Mouse (Mus musculus): ENCODE data around the gene Hes5. TPM values are rescaled to one million over a fixed set of nuclear protein-coding genes. Genes with fewer than 3 reads are reported as not detected.

Hes5 gene
- total RNA-seq, 1 experiment from 2014 or later, result 1.4 TPM

DNA sequence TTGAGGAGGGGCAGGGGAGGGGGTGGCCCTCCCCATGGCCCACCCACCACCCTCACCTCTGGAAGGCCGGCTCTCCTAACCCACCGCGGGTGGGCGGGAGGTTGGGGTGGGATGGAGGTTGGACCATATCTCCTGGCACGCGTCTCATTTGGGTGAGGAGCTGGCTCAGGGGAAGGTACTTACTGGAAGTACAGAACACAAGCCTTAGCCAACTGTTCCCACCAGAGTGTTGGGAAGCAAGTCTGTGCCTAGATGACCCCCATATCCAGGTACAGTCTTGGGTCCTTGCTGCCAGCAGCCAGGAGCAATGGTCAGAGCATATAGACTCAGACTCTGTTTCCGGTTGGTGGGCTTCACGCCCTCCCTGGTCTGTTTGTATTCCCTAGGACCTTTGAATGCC lies 2.1 kb upstream of the Hes5 start:
- ATAC-seq (replicated peaks in 1 of 2; ENCODE audit: insufficient read depth in 1 of 2, low FRiP score in 2 of 2, low TSS enrichment in 1 of 2, low read depth in 1 of 2, poor library complexity in 2 of 2, severe bottlenecking in 2 of 2), result no peak

DNA sequence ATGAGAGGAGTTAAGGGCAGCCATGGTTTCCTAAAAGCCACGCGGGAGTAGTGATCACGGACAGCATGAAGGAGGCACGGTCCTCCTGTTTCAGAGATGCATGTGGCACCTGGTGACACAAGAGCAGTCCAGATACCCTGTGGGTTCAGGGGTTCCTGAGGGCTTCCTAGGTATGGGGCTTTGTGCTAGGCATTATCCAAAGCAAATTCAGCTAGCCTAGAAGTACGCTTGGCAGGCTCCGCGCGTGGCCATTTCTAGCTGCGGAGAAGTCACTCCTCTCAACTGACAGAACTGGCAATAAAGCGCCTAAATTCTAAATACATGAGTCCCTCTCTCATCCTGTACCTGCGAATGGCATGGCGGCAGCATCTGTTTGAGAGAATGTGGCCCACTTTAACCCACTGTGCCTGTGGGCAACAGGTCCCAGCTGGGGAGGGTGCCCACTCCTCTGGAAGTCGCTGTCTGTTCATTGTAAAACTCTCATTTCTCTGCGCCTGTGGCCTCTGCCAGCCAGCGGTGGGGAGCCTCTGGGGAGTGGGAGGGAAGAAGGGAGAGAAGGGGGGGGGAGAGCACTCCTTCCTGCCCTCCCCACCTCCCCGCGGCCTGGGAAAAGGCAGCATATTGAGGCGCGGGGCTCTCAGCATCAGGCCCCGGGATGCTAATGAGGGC lies 568 bp upstream of the Hes5 start:
- ATAC-seq (replicated peaks in 1 of 2; ENCODE audit: insufficient read depth in 1 of 2, low FRiP score in 2 of 2, low TSS enrichment in 1 of 2, low read depth in 1 of 2, poor library complexity in 2 of 2, severe bottlenecking in 2 of 2), result no peak

DNA sequence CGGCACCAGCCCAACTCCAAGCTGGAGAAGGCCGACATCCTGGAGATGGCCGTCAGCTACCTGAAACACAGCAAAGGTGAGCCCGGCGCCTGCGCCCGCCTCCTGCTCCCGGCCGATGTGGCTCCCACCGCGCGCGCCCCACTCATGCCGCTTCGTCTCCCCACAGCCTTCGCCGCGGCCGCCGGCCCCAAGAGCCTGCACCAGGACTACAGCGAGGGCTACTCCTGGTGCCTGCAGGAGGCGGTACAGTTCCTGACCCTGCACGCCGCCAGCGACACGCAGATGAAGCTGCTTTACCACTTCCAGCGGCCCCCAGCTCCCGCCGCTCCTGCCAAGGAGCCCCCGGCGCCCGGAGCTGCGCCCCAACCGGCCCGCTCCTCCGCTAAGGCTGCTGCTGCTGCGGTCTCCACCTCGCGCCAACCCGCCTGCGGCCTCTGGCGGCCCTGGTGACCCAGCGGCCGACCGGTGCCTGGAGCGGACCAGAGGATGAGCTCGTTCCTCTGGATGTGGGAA lies 559 bp downstream of the Hes5 start:
- 0 out of 4 replicates have a peak, but pooled peaks have one; percentile 11 to 13 for ATAC-seq (replicated peaks in 1 of 2; ENCODE audit: insufficient read depth in 1 of 2, low FRiP score in 2 of 2, low TSS enrichment in 1 of 2, low read depth in 1 of 2, poor library complexity in 2 of 2, severe bottlenecking in 2 of 2)

GRCm38 (mm10) chr4:154961911-154962310 lies 1.2 kb downstream of the Hes5 start:
- peak; percentile 71 to 74 for ATAC-seq (replicated peaks in 1 of 2; ENCODE audit: insufficient read depth in 1 of 2, low FRiP score in 2 of 2, low TSS enrichment in 1 of 2, low read depth in 1 of 2, poor library complexity in 2 of 2, severe bottlenecking in 2 of 2)

- ATAC-seq (replicated peaks in 1 of 2; ENCODE audit: insufficient read depth in 1 of 2, low FRiP score in 2 of 2, low TSS enrichment in 1 of 2, low read depth in 1 of 2, poor library complexity in 2 of 2, severe bottlenecking in 2 of 2), result no peak
Measured at GRCm38 (mm10) chr4:154962683-154963082, 2.0 kb downstream of the Hes5 start.

GRCm38 (mm10) chr4:154963190-154963836 lies 2.6 kb downstream of the Hes5 start:
- no peak for ATAC-seq (replicated peaks in 1 of 2; ENCODE audit: insufficient read depth in 1 of 2, low FRiP score in 2 of 2, low TSS enrichment in 1 of 2, low read depth in 1 of 2, poor library complexity in 2 of 2, severe bottlenecking in 2 of 2)

DNA sequence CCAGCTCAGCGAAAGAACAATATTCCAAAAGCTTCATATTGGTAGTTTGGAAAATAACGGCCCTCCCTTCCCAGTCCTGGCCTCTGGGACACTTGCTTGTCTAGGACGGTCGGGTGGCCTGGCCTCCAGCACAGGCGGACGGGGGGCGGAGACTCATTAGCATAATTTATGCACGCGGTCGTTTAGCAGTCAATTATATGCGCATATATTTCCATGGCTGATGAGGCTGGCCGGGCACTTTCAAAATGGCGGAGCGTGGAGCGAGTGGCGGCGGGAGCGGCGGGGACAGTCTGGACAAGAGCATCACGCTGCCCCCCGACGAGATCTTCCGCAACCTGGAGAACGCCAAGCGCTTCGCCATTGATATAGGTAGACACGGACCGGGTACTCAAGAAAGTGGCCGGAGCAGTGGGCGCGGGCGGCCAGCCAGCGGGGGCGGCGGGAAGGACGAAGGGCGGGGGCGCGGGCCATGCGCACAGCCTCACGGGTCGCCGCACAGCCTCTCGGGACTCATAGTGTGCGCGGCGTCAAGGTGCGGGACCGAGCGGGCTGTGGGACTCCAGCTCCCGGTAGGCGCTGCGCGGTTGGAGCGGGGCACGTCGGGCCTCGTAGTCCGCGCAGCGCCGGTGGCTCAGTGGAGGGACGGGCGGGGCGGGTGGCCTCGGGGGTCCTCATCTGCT lies 3.3 kb downstream of the Hes5 start, which contains the start of gene Pank4:
Gene Pank4, plus strand, starts transcription at position 223 of the 680 bp plus-strand sequence.
- peak; percentile 68 to 74 for ATAC-seq (replicated peaks in 1 of 2; ENCODE audit: insufficient read depth in 1 of 2, low FRiP score in 2 of 2, low TSS enrichment in 1 of 2, low read depth in 1 of 2, poor library complexity in 2 of 2, severe bottlenecking in 2 of 2)

DNA sequence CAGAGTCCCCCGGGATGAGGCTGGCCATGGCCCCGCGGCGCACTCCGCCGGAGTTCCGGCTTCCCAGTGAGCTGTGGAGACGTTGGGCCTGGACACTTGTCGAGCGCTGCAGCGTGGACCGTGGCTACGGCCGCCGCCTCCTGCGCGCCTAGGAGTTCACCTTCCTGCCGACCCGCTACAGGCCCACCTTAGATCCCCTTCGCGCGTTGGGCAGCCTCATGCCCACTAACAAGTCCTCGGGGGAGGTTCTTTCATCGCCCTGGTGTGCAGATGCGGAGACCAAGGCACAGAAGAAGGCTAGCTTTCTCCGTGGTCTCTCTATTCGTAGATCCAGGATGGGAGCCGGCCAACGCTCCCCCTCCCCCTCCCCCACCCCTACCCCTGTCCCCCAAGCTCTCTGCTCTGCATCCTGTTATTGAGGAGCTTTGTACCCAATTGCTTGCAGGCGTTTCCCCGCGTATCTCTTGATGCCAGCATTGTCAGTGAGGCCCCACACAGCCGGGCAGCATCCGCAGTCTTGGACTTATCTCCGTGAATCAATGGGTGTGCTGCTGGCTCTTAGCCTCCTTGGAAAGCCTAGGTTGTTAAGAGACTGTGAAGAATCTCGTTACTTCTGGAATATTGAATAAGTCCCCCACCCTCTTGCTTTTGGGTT lies 4.0 kb downstream of the Hes5 start:
- ATAC-seq (replicated peaks in 1 of 2; ENCODE audit: insufficient read depth in 1 of 2, low FRiP score in 2 of 2, low TSS enrichment in 1 of 2, low read depth in 1 of 2, poor library complexity in 2 of 2, severe bottlenecking in 2 of 2), result 0 out of 4 replicates have a peak, but pooled peaks of 1 of the 2 experiments have one; percentile 0

- no peak for ATAC-seq (replicated peaks in 1 of 2; ENCODE audit: insufficient read depth in 1 of 2, low FRiP score in 2 of 2, low TSS enrichment in 1 of 2, low read depth in 1 of 2, poor library complexity in 2 of 2, severe bottlenecking in 2 of 2)
Measured at GRCm38 (mm10) chr4:154965856-154966255, 5.1 kb downstream of the Hes5 start.

GRCm38 (mm10) chr4:154967173-154967572 lies 6.5 kb downstream of the Hes5 start:
- no peak for ATAC-seq (replicated peaks in 1 of 2; ENCODE audit: insufficient read depth in 1 of 2, low FRiP score in 2 of 2, low TSS enrichment in 1 of 2, low read depth in 1 of 2, poor library complexity in 2 of 2, severe bottlenecking in 2 of 2)

- ATAC-seq (replicated peaks in 1 of 2; ENCODE audit: insufficient read depth in 1 of 2, low FRiP score in 2 of 2, low TSS enrichment in 1 of 2, low read depth in 1 of 2, poor library complexity in 2 of 2, severe bottlenecking in 2 of 2), result no peak
Measured at GRCm38 (mm10) chr4:154972546-154972945, 11.8 kb downstream of the Hes5 start.

DNA sequence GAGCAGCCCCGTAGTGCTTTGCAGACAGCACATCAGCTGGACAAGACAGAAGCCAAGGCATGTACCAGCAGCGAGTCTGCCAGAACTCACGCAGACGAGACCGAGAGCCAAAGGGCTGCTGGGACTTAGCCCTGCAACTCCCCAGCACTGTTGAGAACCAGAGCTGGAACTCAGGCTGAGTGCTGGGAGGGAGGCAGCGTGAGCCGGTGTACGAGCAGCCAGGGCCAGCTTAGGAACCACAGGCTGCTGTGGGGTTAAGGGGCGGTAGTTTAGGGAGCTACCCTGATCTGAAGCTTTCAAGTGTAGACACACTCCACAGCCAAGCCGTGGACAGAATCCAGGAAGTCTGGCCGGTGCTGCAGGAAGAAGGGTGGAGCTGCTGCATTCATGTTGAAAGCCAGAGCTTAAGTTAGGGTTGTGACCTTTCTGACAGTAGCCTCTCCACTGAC lies 13.5 kb downstream of the Hes5 start:
- ATAC-seq (replicated peaks in 1 of 2; ENCODE audit: insufficient read depth in 1 of 2, low FRiP score in 2 of 2, low TSS enrichment in 1 of 2, low read depth in 1 of 2, poor library complexity in 2 of 2, severe bottlenecking in 2 of 2), result no peak

GRCm38 (mm10) chr4:154980110-154980509 lies 19.4 kb downstream of the Hes5 start:
- ATAC-seq (replicated peaks in 1 of 2; ENCODE audit: insufficient read depth in 1 of 2, low FRiP score in 2 of 2, low TSS enrichment in 1 of 2, low read depth in 1 of 2, poor library complexity in 2 of 2, severe bottlenecking in 2 of 2), result no peak

DNA sequence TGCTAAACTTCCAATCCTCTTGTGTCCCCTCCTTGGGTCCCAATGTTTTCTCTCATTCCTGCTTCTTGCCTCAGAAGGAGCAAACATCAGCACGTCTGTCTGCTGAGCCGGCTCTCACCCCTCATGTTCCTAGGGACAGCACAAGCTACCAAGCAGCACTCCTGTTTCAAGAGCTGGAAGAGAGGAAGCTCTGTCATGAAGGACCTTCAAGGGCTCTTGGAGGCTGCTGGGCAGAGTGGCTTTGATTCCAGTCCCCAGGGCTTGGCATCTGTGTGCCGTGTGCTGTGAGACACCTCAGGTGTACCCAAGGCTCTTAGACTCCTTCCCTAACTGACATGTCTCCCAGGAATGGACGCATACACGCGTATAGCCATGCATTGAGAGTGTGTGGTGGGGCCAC lies 20.4 kb downstream of the Hes5 start:
- no peak for ATAC-seq (replicated peaks in 1 of 2; ENCODE audit: insufficient read depth in 1 of 2, low FRiP score in 2 of 2, low TSS enrichment in 1 of 2, low read depth in 1 of 2, poor library complexity in 2 of 2, severe bottlenecking in 2 of 2)

GRCm38 (mm10) chr4:154981530-154981929 lies 20.8 kb downstream of the Hes5 start:
- peak; percentile 50 to 51; a peak in 2 of 4 replicates for ATAC-seq (replicated peaks in 1 of 2; ENCODE audit: insufficient read depth in 1 of 2, low FRiP score in 2 of 2, low TSS enrichment in 1 of 2, low read depth in 1 of 2, poor library complexity in 2 of 2, severe bottlenecking in 2 of 2)

DNA sequence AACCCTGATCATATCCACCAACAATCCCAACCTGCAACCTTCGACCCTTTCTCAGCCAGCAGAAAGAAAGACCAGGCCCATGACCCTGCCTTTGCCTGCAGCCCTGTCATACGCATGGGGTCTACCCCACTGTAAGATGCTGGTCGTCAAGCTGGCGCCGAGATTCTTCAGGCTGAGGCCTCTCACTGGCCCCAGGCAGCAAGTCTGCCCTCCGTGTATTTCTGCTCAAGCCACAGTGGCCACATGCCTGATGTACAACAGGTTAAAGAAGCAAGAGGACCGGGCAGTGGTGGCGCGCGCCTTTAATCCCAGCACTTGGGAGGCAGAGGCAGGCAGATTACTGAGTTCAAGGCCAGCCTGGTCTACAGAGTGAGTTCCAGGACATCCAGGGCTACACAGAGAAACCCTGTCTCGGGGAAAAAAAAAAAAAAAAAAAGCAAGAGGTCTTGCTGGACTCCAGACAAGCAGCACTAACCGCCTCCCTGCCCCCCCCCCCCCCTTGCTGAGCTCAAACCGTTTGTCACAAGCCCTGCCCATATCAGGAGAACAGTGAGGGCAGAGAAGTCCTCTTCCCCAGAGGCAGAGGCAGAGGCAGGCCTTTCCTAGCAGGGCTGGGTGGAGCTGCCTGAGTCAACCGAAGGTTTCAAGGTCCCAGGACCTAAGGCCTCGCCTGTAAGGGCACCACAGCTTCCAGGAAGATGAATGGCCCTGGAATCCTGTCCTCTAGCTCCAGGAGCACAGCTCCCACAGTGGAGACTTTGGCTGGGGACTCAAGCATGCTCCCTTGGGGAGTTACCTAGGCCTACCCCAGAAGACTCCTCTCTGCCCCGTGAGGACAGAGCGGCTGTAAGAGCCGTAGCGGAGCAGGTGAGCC lies 21.8 kb downstream of the Hes5 start:
- ATAC-seq (replicated peaks in 1 of 2; ENCODE audit: insufficient read depth in 1 of 2, low FRiP score in 2 of 2, low TSS enrichment in 1 of 2, low read depth in 1 of 2, poor library complexity in 2 of 2, severe bottlenecking in 2 of 2), result no peak

DNA sequence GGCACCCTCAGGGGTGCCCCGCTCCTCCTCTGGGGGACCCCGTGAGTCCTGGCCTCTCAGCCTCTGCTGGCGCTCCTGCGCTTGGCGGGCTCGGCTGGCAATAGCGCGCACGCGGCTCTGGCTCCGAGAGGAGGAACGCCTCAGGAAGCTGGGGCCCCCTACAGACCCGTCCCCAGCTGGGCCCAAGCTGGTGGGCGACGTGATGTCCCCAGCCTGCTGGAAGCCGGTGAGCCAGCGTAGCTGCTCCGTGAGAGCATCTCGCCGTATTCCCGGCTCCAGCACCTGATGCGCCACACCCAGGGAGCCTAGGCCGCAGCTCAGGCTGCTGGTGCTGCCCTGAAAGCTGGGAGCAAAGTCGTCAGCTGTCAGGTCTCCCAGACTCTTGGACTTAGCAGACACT lies 23.0 kb downstream of the Hes5 start:
- ATAC-seq (replicated peaks in 1 of 2; ENCODE audit: insufficient read depth in 1 of 2, low FRiP score in 2 of 2, low TSS enrichment in 1 of 2, low read depth in 1 of 2, poor library complexity in 2 of 2, severe bottlenecking in 2 of 2), result no peak
